Mouse (Mus musculus) embryonic facial prominence, embryonic 14.5 days (tissue): Measurements from ENCODE around the gene Uncx. TPM values are rescaled to one million over a fixed set of nuclear protein-coding genes. Genes with fewer than 3 reads are reported as not detected.

Source experiments
- ATAC-seq: fragments of 200-750 bp; cut with Nextera tagmentation; 2 replicates; pipeline ENCODE4 v1.8.0; 2017; ENCODE audit warnings: low read depth, moderate number of reproducible peaks, moderate TSS enrichment
- DNase-seq: peaks from one replicate; pipeline ENCODE4 v3.0.0-alpha.2; 2015; ENCODE audit warnings: low spot score
- H3K27ac ChIP-seq: fragments of 300-500 bp; sonication (generic); replicated peaks from 2 replicates; pipeline ENCODE4 v1.5.1; 2014; ENCODE audit warnings: low read depth, mild to moderate bottlenecking, low read length, moderate library complexity
- H3K27me3 ChIP-seq: fragments of 300-500 bp; sonication (generic); replicated peaks from 2 replicates; pipeline ENCODE4 v1.6.1; 2014; ENCODE audit warnings: low read length; ENCODE audit not compliant: control insufficient read depth, insufficient read depth
- H3K36me3 ChIP-seq: fragments of 300-500 bp; sonication (generic); 2 replicates; pipeline ENCODE4 v1.6.1; 2014; ENCODE audit warnings: low read length, mixed read lengths; ENCODE audit not compliant: control insufficient read depth, insufficient read depth
- H3K4me1 ChIP-seq: fragments of 300-500 bp; sonication (generic); 2 replicates; pipeline ENCODE4 v1.6.1; 2014; ENCODE audit warnings: antibody characterized with exemption, low read length; ENCODE audit not compliant: control insufficient read depth, insufficient read depth
- H3K4me2 ChIP-seq: fragments of 300-500 bp; sonication (generic); 2 replicates; pipeline ENCODE4 v1.6.1; 2014; ENCODE audit warnings: low read depth, mild to moderate bottlenecking, low read length, moderate library complexity, mixed read lengths
- H3K4me3 ChIP-seq: fragments of 300-500 bp; sonication (generic); 2 replicates; pipeline ENCODE4 v1.5.1; 2014; ENCODE audit warnings: low read depth, mild to moderate bottlenecking, low read length
- H3K9ac ChIP-seq: fragments of 300-500 bp; sonication (generic); 2 replicates; pipeline ENCODE4 v1.6.1; 2014; ENCODE audit warnings: low read depth, mild to moderate bottlenecking, low read length, moderate library complexity, mixed read lengths
- H3K9me3 ChIP-seq: fragments of 300-500 bp; sonication (generic); 2 replicates; pipeline ENCODE4 v1.6.1; 2016; ENCODE audit warnings: low read length; ENCODE audit not compliant: control insufficient read depth
- WGBS: fragments of 180-500 bp; shearing (Covaris S2); extraction: QIAGEN DNeasy Blood & Tissue Kit; methylation state at CpG from one replicate; pipeline ENCODE4 v1.1.7; 2014; 5-methylcytosine and 5-hydroxymethylcytosine counted together
- polyA plus RNA-seq: library from polyadenylated mRNA; unstranded; fragments of >200 nt; fragmentation: Nextera tagmentation; extraction: Ambion mirVana; gene quantifications from 2 replicates; pipeline ENCODE4 v1.2.1, GENCODE M21; 2014

The Uncx gene
- polyA plus RNA-seq, 1 experiment from 2014 or later, result 2.5 TPM

GRCm38 (mm10) chr5:139545673-139546335 is 2.5 kb downstream of the Uncx start:
- DNase-seq, result no peak
- no peaks in the 10 kb centered on the region for H3K4me1 ChIP-seq
- H3K27me3 ChIP-seq, result peaks cover 98% of the 10 kb centered on the region
- no peak for ATAC-seq
- no peak overlapping the region for H3K4me2 ChIP-seq
- no peak overlapping the region for H3K27ac ChIP-seq
- H3K36me3 ChIP-seq, result no peaks in the 10 kb centered on the region
- 9% methylated on average over 7 of the region's 9 CpGs for WGBS
- peak overlapping the region; percentile 16; the same call in 1 of the 2 replicates for H3K4me3 ChIP-seq
- H3K9ac ChIP-seq, result no peak overlapping the region
- no peaks in the 10 kb centered on the region for H3K9me3 ChIP-seq

DNA sequence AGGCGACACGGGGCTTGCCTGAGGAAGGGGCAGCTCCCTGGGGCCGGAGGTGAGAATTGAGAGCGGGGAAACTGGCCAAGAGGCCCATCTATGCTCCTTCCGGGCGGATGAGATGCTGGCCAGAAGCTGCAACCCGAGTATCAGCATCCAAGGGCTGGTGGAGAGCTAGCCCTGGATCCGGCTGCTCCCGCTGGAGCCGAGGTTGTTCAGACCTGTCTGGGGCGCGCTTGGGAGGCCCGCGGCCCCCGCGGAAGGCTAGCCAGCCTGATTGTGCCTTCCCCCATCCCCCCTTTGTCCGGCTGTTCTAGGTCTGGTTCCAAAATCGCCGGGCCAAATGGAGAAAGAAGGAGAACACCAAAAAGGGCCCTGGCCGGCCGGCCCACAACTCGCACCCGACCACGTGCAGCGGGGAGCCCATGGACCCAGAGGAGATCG is 3.1 kb downstream of the Uncx start:
- no peak for DNase-seq
- H3K27ac ChIP-seq, result no peak overlapping the region
- H3K4me1 ChIP-seq, result no peaks in the 10 kb centered on the region
- no peak overlapping the region for H3K9ac ChIP-seq
- WGBS, result under 1% methylated on average over 26 of the region's 26 CpGs
- peaks cover 98% of the 10 kb centered on the region for H3K27me3 ChIP-seq
- H3K4me2 ChIP-seq, result no peak overlapping the region
- H3K4me3 ChIP-seq, result peak overlapping the region; percentile 16; the same call in 1 of the 2 replicates
- no peaks in the 10 kb centered on the region for H3K9me3 ChIP-seq
- ATAC-seq, result no peak
- H3K36me3 ChIP-seq, result no peaks in the 10 kb centered on the region

GRCm38 (mm10) chr5:139546771-139547420 is 3.6 kb downstream of the Uncx start:
- 0% methylated on average over 12 of the region's 68 CpGs for WGBS
- no peaks in the 10 kb centered on the region for H3K9me3 ChIP-seq
- no peak overlapping the region; the same call in 1 of the 2 replicates for H3K9ac ChIP-seq
- H3K27ac ChIP-seq, result no peak overlapping the region
- peak overlapping the region; percentile 16 for H3K4me3 ChIP-seq
- no peaks in the 10 kb centered on the region for H3K4me1 ChIP-seq
- DNase-seq (no peak), ATAC-seq (no peak)
- no peaks in the 10 kb centered on the region for H3K36me3 ChIP-seq
- peak overlapping the region; percentile 23; the same call in 1 of the 2 replicates for H3K4me2 ChIP-seq
- H3K27me3 ChIP-seq, result peaks cover 98% of the 10 kb centered on the region

- Histone ChIP-seq H3K9ac (no peak overlapping the region), H3K9me3 (no peaks in the 10 kb centered on the region), H3K4me2 (peak overlapping the region; percentile 23; the same call in 1 of the 2 replicates), H3K4me1 (no peaks in the 10 kb centered on the region), H3K27me3 (peaks cover 98% of the 10 kb centered on the region), H3K27ac (no peak overlapping the region), H3K4me3 (peak overlapping the region; percentile 16), H3K36me3 (no peaks in the 10 kb centered on the region)
- WGBS, result 2% methylated on average over 31 of the region's 49 CpGs
- ATAC-seq (no peak), DNase-seq (no peak)
These were observed 4.2 kb downstream of the Uncx start for GRCm38 (mm10) chr5:139547421-139547931.

GRCm38 (mm10) chr5:139553446-139554273 is 10.4 kb downstream of the Uncx start:
- DNase-seq (no peak), ATAC-seq (no peak)
- Histone ChIP-seq H3K27me3 (peaks cover 99% of the 10 kb centered on the region), H3K4me1 (no peaks in the 10 kb centered on the region), H3K36me3 (no peaks in the 10 kb centered on the region), H3K27ac (no peak overlapping the region), H3K9me3 (no peaks in the 10 kb centered on the region), H3K9ac (no peak overlapping the region), H3K4me2 (no peak overlapping the region), H3K4me3 (no peak overlapping the region)
- WGBS, result 2% methylated on average over 24 of the region's 29 CpGs

DNA sequence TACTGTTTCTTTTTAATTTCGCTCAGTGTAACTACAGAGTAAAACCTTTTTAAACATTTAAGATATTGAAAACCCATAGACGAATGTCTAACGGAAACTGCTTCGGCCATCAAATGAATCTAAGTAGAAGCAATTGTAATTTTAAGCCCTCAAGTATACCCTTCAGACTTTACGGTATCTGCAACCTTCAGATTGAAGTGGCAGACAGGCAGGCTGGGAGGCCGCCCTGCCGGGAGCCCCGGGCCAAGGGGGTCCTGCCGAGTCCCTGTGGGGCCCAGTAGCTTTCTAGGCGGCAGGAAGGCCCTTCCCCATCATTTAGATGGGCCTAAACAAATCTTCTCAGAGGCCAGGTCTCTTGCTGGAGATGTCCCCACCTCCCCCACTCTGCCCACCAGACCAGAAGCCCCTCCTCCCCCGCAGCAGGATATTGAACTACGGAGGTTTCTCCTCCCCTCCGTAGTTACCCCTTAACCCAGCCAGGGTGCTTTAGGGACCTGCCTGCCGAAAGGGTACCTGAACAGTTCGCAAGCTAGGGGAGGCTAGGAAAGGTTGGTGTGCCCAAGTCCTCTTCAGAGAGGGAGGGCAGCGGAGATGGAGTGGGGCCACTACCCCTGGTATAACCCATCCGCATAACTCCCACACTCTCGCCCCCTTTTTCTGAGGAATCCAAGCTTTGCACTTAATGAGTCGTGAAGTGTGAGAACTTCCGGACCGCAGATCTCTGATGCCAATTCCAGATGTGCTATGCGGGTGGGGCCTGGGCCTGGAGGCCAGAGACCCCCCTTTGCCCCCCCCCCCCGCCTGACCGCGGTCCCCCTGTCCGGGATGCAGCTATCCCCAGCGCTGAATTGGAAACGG is 11.4 kb downstream of the Uncx start:
- Histone ChIP-seq H3K9ac (no peak overlapping the region), H3K27me3 (peaks cover 98% of the 10 kb centered on the region), H3K9me3 (no peaks in the 10 kb centered on the region), H3K27ac (no peak overlapping the region), H3K4me1 (no peaks in the 10 kb centered on the region), H3K4me2 (no peak overlapping the region), H3K4me3 (no peak overlapping the region), H3K36me3 (no peaks in the 10 kb centered on the region)
- no peak for ATAC-seq
- 4% methylated on average over 28 of the region's 28 CpGs for WGBS
- no peak for DNase-seq

DNA sequence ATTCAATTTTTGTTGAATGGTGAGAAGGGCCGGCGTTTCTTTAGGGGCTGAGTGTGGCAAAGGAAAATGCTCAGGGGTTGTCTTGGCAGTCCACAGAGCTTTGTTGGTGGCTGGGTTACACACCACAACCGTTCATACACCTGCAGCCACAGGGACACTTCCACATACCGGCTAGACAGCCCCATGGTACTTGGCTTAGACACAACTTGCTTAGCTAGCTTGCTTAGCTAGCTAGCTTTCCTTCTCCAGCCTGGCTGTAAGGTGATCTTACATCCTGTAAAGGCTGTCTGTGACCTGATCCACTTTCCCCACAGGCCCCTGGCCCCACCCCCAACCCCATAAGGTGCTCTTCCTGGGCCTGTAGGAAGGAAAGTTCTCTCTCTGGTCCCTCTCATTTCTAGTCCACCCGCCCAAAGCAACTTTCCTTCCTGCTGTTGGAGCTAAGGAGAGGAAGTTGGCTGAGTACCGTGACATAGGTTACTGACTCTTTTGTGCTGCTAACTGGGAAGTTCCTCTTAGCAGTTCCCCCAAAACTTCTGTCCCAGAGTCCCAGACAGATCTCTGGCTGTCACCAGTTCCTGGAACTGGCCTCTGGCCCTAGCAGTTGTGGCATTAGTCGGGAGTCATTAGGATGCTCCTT is 12.3 kb downstream of the Uncx start:
- no peak for DNase-seq
- Histone ChIP-seq H3K9me3 (no peaks in the 10 kb centered on the region), H3K4me1 (no peaks in the 10 kb centered on the region), H3K9ac (no peak overlapping the region), H3K27me3 (peaks cover 98% of the 10 kb centered on the region), H3K36me3 (no peaks in the 10 kb centered on the region), H3K27ac (no peak overlapping the region), H3K4me3 (no peak overlapping the region), H3K4me2 (no peak overlapping the region)
- 6% methylated on average over 7 of the region's 7 CpGs for WGBS
- peak; percentile 30; the same call in 1 of the 2 replicates for ATAC-seq
